Mouse (Mus musculus): ENCODE results near the gene Wwox.

The Wwox gene

GRCm38 (mm10) chr8:114716546-114717255 lies 277.2 kb downstream of the Wwox start:
- no peak for DNase-seq (ENCODE audit: extremely low spot score, low read depth, low spot score)

DNA sequence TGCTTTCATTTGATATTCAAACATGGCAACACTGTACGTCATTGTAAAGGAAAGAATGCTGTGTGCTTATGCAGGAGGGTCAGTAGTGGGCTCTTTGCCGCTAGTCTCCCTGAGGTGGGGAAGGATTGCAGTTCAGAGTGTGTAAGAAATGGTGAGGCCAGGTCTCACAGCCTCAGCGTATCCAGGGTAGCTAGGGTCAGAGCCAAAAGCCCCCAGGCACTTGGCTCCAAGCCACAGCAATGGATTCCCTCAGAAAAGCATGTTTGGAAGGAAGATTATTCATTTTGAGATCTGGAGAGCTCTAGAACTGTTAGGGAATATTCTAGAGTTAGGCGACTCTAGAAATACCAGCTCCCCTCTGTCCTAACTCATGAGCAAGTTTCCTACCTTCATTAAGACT lies 279.4 kb downstream of the Wwox start:
- DNase-seq (ENCODE audit: extremely low spot score, low read depth, low spot score) = no peak

DNA sequence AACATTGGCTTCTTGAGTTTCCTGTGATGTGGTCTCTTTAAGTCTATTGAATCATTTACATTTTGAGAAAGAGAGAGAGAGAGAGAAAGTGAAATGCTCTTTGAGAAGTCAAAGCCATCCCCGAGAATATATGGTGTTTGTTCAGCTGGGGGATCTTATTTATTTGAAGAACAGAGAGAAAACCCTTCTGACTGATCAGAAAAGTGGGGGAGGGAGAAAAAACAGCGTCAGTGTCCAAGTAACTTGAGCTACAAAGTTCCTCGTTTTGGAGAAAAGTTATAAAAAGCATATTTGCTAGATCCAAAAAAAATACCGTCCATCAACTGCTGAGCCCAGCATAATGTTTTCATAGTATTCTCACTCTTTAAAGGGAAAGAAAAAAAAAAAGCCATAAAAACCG lies 283.2 kb downstream of the Wwox start:
- no peak for DNase-seq (ENCODE audit: extremely low spot score, low read depth, low spot score)

GRCm38 (mm10) chr8:114731260-114732140 lies 292.0 kb downstream of the Wwox start:
- DNase-seq (ENCODE audit: extremely low spot score, low read depth, low spot score) = no peak

GRCm38 (mm10) chr8:114743185-114743915 lies 303.9 kb downstream of the Wwox start:
- DNase-seq (ENCODE audit: extremely low spot score, low read depth, low spot score) = no peak

DNA sequence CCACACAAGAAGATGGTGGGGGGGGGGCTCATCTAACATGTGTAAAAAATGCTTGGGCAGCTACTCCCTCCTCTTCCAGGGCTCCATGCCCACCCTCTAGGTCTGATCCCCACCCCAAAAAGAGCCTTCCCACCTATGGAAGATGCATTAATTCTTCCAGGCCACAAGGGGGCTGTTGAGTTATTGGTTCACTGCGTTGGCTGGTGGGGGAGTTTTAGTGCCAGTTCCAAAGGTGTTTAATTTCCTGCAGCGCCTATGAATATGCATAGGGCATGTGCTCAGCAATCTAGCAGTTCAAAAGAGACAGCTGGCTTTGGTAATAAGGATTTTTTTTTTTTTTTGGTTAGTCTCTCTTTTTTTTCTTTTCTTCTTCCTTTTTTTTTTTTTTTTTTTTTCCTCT lies 306.9 kb downstream of the Wwox start:
- no peak for DNase-seq (ENCODE audit: extremely low spot score, low read depth, low spot score)

GRCm38 (mm10) chr8:114751376-114752135 lies 312.1 kb downstream of the Wwox start:
- DNase-seq (ENCODE audit: extremely low spot score, low read depth, low spot score) = no peak

DNA sequence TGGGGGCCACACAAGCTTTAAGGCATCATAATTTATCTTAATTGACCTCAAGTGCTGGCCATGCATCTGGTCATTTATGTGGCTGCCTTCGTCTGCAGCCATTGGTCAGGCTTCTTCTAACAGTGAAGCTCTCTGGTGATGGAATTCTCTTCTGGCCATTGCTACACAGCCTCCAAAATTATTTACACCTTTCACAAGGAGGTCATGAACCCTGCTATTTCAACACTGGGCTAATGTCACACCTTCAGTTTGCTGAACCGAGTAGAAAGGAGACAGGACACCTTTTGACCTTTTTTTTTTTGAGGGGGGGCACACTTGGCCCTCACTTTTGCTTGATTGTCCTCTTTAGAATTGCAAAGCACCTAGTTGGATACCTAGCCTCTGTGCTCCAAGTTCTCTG lies 320.2 kb downstream of the Wwox start:
- DNase-seq (ENCODE audit: extremely low spot score, low read depth, low spot score) = no peak

- DNase-seq (ENCODE audit: extremely low spot score, low read depth, low spot score) = no peak
Measured at GRCm38 (mm10) chr8:114768536-114768935, 329.1 kb downstream of the Wwox start.

- peak; percentile 73 for DNase-seq (ENCODE audit: extremely low spot score, low read depth, low spot score)
Measured at GRCm38 (mm10) chr8:114770856-114771776, 331.7 kb downstream of the Wwox start.

DNA sequence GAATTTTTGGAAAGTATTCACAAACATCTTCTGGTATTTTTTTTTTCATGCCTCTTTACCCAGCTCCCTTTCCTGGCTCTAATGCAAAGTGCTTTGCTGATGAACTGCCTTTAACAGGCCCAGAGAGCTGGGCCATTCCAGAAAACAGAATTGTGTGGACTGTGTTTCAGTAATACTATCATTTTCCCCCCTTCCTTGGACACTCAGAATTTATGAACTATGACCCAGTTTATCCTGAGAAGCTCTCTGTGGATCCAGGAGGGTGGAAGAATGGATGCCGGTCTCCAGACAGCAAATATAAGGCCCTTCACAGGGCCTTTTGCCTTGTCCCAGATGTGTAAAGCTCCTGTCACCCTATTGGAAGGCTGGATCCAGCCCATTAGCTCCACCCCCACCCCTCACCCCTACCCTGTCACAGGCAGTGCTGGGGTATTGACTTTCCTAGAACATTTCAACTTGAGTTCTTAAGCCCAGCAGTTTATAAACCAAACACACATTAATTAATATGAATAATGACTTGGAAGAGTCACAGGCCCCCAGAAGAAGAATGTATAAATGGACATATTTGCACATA lies 332.9 kb downstream of the Wwox start:
- no peak for DNase-seq (ENCODE audit: extremely low spot score, low read depth, low spot score)

DNA sequence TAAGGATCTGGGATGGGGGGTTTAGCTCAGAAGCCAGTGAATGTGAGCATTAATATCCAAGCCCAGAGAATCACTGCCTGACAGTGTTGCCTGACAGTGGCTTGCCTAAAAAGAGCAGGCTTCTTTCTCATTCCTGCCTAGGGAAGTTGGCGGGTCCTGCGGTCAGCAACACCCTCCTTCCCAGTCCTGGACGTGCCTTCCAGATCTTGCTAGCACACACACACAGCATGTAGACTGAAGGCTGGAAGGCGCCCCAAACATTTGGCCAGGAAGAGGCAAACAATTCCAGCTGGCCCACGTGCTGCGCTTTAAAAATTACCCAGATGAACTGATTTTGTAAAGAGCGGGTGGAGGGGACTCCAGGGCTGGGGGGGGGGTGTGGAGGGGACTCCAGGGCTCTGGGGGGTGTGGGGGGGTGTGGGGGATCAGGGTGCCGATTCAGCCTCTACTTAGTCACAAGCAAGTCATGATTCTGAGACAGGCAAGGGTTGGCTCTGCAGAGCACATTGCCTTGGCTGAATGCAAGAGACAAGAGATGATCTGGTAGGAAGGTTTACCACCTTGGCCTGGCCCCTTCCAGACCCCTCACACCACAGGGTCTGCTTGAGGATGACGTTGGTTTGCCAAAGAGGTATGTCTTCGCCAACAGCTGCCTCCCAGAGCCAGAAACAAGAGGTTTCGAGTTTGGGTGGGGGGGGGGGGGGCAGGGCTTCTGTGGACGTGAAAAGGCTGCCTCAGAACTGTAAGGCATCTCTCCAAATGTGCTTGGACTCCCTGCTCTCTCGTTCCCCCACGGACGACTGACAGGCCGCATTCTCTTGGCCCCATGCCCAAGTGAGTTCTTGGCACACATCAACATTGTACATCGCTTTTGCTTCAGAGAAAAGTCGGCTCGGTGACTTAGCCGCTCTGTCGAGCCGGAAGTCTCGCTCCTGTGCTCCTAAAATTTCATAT lies 334.3 kb downstream of the Wwox start:
- DNase-seq (ENCODE audit: extremely low spot score, low read depth, low spot score) = no peak

GRCm38 (mm10) chr8:114774415-114774775 lies 334.9 kb downstream of the Wwox start:
- DNase-seq (ENCODE audit: extremely low spot score, low read depth, low spot score) = no peak

- no peak for DNase-seq (ENCODE audit: extremely low spot score, low read depth, low spot score)
Measured at GRCm38 (mm10) chr8:114775543-114775942, 336.1 kb downstream of the Wwox start.

- no peak for DNase-seq (ENCODE audit: extremely low spot score, low read depth, low spot score)
Measured at GRCm38 (mm10) chr8:114776696-114777095, 337.2 kb downstream of the Wwox start.

GRCm38 (mm10) chr8:114777271-114777980 lies 338.0 kb downstream of the Wwox start:
- no peak for DNase-seq (ENCODE audit: extremely low spot score, low read depth, low spot score)

- DNase-seq (ENCODE audit: extremely low spot score, low read depth, low spot score) = no peak
Measured at GRCm38 (mm10) chr8:114779002-114779401, 339.5 kb downstream of the Wwox start.

- DNase-seq (ENCODE audit: extremely low spot score, low read depth, low spot score) = no peak
Measured at GRCm38 (mm10) chr8:114783321-114783720, 343.9 kb downstream of the Wwox start.

All from hindlimb bud, embryonic 11.5 days (tissue).